Mouse (Mus musculus) adipose tissue, adult 10 weeks (tissue): Measurements from ENCODE around the gene Glrb. TPM values are rescaled to one million over a fixed set of nuclear protein-coding genes. Genes with fewer than 3 reads are reported as not detected.

Experiments
- polyA plus RNA-seq: library from polyadenylated mRNA; stranded (reverse); fragments of 350-450 nt; fragmentation: Illumina TruSeq; extraction: RNeasy Lipid Tissue Mini Kit (QIAGEN cat#74804); gene quantifications from one replicate; pipeline ENCODE4 v1.2.3, GENCODE M21; 2014; ENCODE audit warnings: low read depth, low replicate concordance

Glrb gene
- polyA plus RNA-seq = 5.2 TPM

GRCm38 (mm10) chr3:80913111-80913778, at the start of gene Glrb:
TSS of gene Glrb (minus strand) at chr3:80913660.

DNA sequence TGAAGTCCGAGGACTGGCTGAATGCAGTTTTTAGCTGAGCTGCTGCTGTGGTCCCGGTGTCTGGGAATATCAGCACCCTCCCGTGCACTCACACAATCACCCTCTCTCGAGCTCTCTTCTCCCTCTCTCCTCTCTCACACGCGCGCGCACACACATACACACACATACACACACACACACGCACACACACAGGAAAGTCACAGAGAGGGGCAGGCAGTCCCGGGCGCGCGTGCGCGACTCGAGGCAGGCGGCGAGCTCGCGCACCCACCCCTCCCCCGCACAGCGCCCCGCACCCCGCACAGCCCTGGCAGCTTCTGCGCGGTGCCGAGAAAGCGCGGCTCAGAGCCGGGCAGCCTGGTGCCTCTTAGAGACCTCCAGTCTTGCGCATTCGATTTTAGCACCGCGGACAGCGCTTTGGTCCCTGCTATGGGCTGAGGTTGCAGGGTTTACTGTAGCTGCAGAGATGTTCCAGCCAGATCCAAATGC, 110.8 kb downstream of the Glrb start, which contains the start of gene Gria2:
Gene Gria2 (minus strand): TSS at position 240 of the 486 bp plus-strand sequence.

Other genes with a start within 250 kb of the Glrb start
- 5.6 TPM for gene Gria2, start 110.8 kb downstream of the Glrb start, polyA plus RNA-seq
- gene Pdgfc, start 122.8 kb upstream of the Glrb start, polyA plus RNA-seq = 13.1 TPM